Mouse (Mus musculus): ENCODE data around the gene Scamp4.

Scamp4 gene

GRCm38 (mm10) chr10:80602698-80603325 is at the start of gene Scamp4, which contains the start of gene Adat3:
Gene Scamp4 (plus strand): TSS chr10:80602872.
Gene Adat3 (plus strand): TSS chr10:80602880.
- DNase-seq: peak; percentile 96

GRCm38 (mm10) chr10:80553575-80553974 is 49.1 kb upstream of the Scamp4 start:
- DNase-seq: no peak

GRCm38 (mm10) chr10:80553997-80554396 is 48.7 kb upstream of the Scamp4 start:
- no peak for DNase-seq

DNA sequence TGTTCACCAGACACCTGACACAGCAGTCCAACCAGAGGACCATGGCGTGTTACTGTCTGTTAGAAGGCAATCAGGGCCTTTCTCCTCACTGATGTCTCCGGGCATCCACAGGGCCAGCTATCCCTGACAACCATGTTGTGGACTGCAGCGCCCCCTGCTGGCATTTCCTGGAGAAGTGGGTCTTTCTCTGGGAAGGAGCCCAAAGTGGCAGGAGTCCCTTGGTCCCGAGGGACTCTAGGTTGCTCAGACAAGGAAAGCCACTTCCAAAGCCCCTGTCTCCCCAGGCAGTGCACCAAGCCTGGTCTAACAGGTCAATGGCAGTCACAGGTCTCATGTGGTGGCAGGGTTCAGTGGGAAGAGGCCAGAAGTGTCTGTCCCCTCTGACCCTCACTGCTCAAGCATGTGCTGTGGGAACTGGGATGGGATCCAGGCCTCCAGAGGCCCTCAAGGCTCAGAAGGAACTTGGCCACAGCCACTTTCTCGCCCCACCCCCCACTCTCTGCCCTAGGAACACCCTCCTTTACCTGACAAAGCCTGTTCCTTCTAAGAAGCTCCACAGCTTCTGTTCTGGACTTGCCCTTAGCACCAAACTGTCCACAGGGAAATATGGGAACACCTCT is 45.2 kb upstream of the Scamp4 start:
- DNase-seq: peak; percentile 88

DNA sequence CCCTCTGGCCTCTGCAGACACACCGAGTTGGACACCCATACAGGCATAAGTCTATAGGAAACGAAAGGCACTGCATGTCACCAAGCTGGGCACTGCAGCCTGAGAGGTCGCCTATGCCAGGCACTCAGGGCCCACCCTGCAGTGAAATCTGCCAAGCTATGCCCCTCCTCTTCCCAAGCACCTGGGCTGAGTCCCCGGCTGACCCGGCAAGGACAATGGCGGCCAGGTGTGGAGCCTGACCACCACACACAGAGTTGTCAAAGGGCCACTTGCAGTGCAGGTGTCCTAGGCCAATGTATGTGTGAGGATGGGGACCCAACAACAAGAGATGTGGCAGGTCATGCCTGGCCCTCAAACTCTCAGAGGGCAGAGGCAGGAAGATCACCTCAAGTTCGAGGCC is 43.2 kb upstream of the Scamp4 start:
- no peak for DNase-seq

GRCm38 (mm10) chr10:80560621-80561020 is 42.1 kb upstream of the Scamp4 start:
- peak; percentile 56 for DNase-seq

- peak; percentile 97 for DNase-seq
Observed at GRCm38 (mm10) chr10:80561116-80561944, 41.3 kb upstream of the Scamp4 start, which contains the start of gene Rexo1. Gene Rexo1 (minus strand): TSS chr10:80561560.

- DNase-seq: peak; percentile 88
Observed at GRCm38 (mm10) chr10:80566375-80567092, 36.1 kb upstream of the Scamp4 start.

DNA sequence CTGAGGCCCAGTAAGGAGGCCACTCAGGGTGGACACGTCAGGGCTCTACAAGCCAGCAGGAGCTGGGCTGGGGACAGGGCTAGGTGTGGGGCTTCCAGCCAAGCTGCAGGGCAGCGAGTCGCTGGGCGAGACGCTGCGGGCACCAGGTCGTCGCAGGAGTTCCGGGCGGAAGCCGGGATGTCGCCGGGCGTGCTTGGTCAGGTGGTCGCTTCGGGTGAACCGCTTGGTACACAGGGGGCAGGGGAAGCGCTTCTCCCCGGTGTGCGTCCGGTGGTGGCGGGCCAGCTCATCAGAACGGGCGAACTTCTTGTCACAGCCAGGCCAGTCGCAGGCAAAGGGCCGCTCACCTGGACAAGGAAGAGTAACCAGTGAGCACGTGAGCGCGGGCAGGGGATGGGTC is 33.8 kb upstream of the Scamp4 start:
- no peak for DNase-seq

- DNase-seq: peak; percentile 80
Observed at GRCm38 (mm10) chr10:80569664-80570066, 33.0 kb upstream of the Scamp4 start.

- no peak for DNase-seq
Observed at GRCm38 (mm10) chr10:80570419-80570818, 32.3 kb upstream of the Scamp4 start.

GRCm38 (mm10) chr10:80570871-80571836 is 31.5 kb upstream of the Scamp4 start:
- DNase-seq: no peak

DNA sequence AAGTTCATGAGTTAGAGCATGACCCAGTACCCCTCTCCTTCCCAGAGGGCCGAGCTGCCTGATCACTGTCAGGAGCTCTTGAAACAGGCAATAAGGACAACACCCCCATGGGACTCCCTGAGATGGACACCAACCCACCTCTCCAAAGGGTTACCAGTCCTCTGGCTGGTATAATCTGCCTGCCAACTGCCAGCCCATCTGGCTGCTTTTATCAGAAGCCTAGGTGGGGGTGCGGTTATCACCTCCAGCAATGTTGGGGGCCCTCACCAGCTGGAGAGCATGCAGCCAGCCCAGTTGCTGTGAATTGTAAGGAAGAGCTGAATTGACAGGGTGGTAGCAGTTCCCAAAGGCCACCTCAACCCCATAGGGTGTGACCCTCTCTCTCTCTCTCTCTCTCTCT is 30.2 kb upstream of the Scamp4 start:
- no peak for DNase-seq

- no peak for DNase-seq
Observed at GRCm38 (mm10) chr10:80573944-80574343, 28.7 kb upstream of the Scamp4 start.

GRCm38 (mm10) chr10:80574896-80575295 is 27.8 kb upstream of the Scamp4 start:
- no peak for DNase-seq

DNA sequence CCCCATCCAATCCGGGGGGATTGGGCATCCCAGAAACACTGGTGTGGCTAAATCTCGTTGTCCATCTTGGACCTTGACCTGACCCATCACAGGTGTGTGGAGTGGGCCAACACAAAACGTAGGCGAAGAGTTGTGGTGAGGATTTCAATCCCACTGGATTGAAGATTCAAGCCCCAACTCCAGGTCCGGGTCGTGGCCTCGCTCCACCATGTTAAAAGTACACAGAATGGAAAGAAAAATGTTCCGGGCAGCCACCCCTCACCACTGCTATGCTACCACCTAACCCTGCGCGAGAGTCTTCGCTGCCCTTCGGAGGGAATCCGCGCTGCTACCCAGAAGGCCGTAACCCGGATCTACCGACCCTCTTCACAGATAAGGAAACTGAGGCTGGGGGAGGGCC is 26.7 kb upstream of the Scamp4 start:
- no peak for DNase-seq

DNA sequence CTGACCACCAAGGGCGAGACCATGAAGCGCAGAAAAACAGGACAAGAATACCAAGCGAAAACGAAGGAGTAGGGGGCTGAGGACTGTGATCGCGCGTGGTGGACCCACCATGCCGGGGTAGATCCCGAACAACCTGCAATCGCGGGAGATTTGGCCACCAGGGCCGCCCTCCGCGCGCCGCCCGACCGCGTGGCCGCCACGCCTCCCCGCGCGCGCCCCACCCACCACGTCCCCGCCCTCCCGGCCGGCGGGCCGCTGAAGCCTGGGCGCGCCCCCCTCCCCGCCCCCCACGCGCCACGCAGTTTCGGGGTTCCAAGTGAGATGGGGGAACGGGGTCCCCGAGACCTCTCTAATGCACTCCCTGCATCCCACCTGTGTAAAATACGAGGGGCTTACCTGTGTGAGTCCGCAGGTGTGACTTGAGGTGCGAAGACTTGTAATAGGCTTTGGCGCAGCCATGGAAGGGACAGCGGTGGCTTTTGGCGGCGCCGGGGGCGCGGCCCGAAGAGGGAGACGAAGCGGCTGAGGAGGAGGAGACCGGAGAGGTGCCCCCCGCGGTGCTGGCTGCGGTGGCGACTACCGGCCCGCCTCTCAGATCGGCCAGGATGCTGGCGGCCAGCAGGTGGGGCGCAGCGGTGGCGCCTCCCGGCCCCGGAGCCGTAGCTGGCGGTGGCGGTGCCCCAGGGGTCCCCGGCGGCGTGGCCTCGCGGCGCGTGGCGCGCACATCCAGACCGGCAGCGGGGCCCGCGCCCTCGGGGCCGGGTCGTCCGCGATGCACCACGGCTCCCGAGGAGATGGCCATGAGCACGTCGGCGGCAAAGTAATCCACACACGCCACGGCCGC is 26.1 kb upstream of the Scamp4 start:
- peak; percentile 57 for DNase-seq

DNA sequence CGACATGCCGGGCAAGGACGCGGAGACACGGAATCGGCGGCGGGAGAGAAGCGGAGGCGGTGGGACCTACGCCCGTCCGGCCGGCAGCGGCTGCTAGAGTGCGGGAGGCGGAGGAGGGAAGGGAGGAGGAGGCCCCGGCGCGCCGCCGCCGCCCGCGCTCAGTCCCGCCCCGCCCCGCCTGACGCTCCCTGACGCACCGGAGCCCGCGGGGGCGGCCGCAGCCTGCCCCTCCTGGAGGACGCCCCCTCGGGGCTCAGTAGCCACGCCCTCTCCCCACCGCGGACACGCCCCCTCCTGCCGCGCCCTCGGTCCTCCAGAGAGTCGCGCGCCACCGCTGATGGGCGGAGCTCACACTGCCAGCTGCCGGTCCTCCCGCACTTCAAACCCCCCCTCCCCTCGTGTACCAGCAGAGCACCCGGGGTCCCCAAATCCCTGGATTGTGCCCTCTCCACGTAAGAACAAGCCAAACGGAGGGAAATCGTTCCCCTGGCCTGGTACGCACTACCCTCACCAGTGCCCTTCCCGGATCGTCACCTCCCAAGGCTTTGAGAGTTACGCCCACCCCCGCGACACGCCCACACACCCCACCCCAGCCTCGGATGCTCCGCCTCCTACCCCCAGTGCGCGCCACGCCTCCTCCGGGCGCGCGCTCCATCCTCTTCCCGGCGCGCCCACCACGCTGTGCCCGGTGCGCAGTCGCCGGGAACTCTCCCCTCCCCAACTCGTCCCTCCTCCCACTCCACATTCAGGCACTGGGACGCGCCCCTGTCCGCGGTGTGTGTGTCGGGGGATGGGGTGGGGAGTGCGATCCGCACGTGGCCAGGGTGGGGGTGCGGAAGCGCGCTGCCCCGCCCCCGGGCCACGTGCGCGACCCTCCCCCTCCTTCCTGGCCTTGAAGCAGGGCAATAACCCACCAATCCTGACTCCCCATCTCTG is 25.2 kb upstream of the Scamp4 start, which contains the start of gene Klf16:
Klf16 (minus strand) TSS at position 127 of the 936 bp plus-strand sequence.
- peak; percentile 99 for DNase-seq

GRCm38 (mm10) chr10:80578131-80578750 is 24.4 kb upstream of the Scamp4 start:
- DNase-seq: peak; percentile 89

All from kidney, adult 9 months (tissue).